In the genomic region with DNA sequence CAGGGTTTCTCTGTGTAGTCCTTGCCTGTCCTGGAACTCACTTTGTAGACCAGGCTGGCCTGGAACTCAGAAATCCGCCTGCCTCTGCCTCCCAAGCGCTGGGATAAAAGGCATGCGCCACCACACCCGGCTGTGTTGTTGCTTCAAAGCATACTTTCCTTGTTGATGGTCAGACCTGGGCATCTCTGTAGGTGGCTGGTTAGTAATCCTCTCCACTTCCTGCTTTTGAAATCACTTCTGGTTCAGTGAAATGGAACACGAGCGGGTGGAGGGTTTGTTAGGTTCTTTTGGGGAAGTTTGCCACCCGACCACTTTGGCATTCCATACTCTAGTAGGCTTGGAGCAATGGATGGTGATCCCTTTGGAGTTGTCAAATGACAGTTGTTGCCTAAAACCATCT, we compare ENCODE assay signal across 22 mouse cellular contexts.
"Had no signal": no experiment of that assay in that cellular context is flagged by ENCODE, and none has a peak within 500 bp of the region (broad histone marks: within the 10 kb centered on the region; RNA-seq: fewer than 3 reads in every experiment).

No protein-coding gene starts in this region.

- H3K4me1 ChIP-seq: limb, embryonic 10.5 days; limb, embryonic 12.5 days had no signal

- H3K9ac ChIP-seq: heart, embryonic 12.5 days; hindbrain, embryonic 13.5 days; hindbrain, embryonic 15.5 days; limb, embryonic 12.5 days; liver, embryonic 13.5 days; liver, embryonic 15.5 days had no signal

- ATAC-seq: hindbrain, postnatal 0 days; intestine, embryonic 16.5 days had no signal

- H3K36me3 ChIP-seq: liver, embryonic 13.5 days; liver, embryonic 15.5 days had no signal

- DNase-seq: gastrocnemius, postnatal 25 days; heart, adult 18-20 months; heart, postnatal 10 days; kidney, adult 11 months; kidney, adult 2 months; kidney, postnatal 10 days; kidney, postnatal 25 days; kidney, postnatal 4 days; liver; liver, embryonic 13.5 days had no signal

- H3K9me3 ChIP-seq: heart, embryonic 10.5 days; heart, embryonic 12.5 days; hindbrain, embryonic 13.5 days; hindbrain, embryonic 15.5 days; limb, embryonic 10.5 days; limb, embryonic 12.5 days; liver, embryonic 13.5 days; liver, embryonic 15.5 days had no signal

- H3K27me3 ChIP-seq: heart, embryonic 12.5 days; hindbrain, embryonic 13.5 days; hindbrain, embryonic 15.5 days; limb, embryonic 12.5 days; liver, embryonic 13.5 days; liver, embryonic 15.5 days had no signal

- H3K4me2 ChIP-seq: heart, embryonic 12.5 days; hindbrain, embryonic 13.5 days; hindbrain, embryonic 15.5 days; limb, embryonic 12.5 days; liver, embryonic 11.5 days; liver, embryonic 13.5 days; liver, embryonic 15.5 days had no signal

- H3K4me3 ChIP-seq: heart, embryonic 10.5 days; heart, embryonic 12.5 days; hindbrain, embryonic 13.5 days; hindbrain, embryonic 15.5 days; layer of hippocampus, adult 2 months; left cerebral cortex, adult 2 months; limb, embryonic 10.5 days; limb, embryonic 12.5 days; liver, embryonic 13.5 days; liver, embryonic 15.5 days had no signal

- H3K27ac ChIP-seq: heart, embryonic 10.5 days; hindbrain, embryonic 13.5 days; hindbrain, embryonic 15.5 days; hindbrain, postnatal 0 days; layer of hippocampus, adult 2 months; left cerebral cortex, adult 2 months; limb, embryonic 10.5 days; limb, embryonic 12.5 days; liver, embryonic 13.5 days; liver, embryonic 15.5 days had no signal
